Mouse (Mus musculus) liver, embryonic 14.5 days (tissue): ENCODE data around the gene Utp15. TPM values are rescaled to one million over a fixed set of nuclear protein-coding genes. Genes with fewer than 3 reads are reported as not detected.
A peak's percentile ranks its signal among the peaks of the same experiment; 100 is the strongest.

Source experiments
- ATAC-seq: fragments of 200-750 bp; cut with Nextera tagmentation; 2 replicates; pipeline ENCODE4 v1.8.0; 2017; ENCODE audit warnings: moderate number of reproducible peaks, mild to moderate bottlenecking, moderate library complexity; ENCODE audit not compliant: insufficient read depth
- DNase-seq, 3 experiments: peaks; one replicate each; pipeline ENCODE4 v3.0.0-alpha.2; 2012 to 2013; ENCODE audit warnings: low read depth in 3 of 3, low spot score in 3 of 3
- H3K27ac ChIP-seq: fragments of 300-500 bp; sonication (generic); 2 replicates; pipeline ENCODE4 v1.5.1; 2014; ENCODE audit warnings: moderate library complexity, mild to moderate bottlenecking, control low read depth, inconsistent platforms
- H3K27me3 ChIP-seq: fragments of 300-500 bp; sonication (generic); 2 replicates; pipeline ENCODE4 v1.6.1; 2014; ENCODE audit warnings: mild to moderate bottlenecking, low read length, moderate library complexity; ENCODE audit not compliant: control insufficient read depth, insufficient read depth
- H3K36me3 ChIP-seq: fragments of 300-500 bp; sonication (generic); replicated peaks from 2 replicates; pipeline ENCODE4 v1.6.1; 2014; ENCODE audit warnings: low read depth; ENCODE audit not compliant: control insufficient read depth, insufficient read depth
- H3K4me1 ChIP-seq, 2 experiments: fragments of 200-500 bp in 1 of 2; fragments of 300-500 bp in 1 of 2; sonication (generic) in 1 of 2; replicated peaks; 2 replicates each; pipeline ENCODE4 v1.6.1; 2012 to 2014; ENCODE audit warnings: antibody characterized with exemption in 1 of 2, inconsistent platforms in 1 of 2, low read length in 1 of 2; ENCODE audit not compliant: control insufficient read depth in 2 of 2, insufficient read depth in 2 of 2
- H3K4me2 ChIP-seq: fragments of 300-500 bp; sonication (generic); 2 replicates; pipeline ENCODE4 v1.6.1; 2014; ENCODE audit warnings: low read depth, mild to moderate bottlenecking, control low read depth, moderate library complexity
- H3K4me3 ChIP-seq, 2 experiments: fragments of 200-500 bp in 1 of 2; fragments of 300-500 bp in 1 of 2; sonication (generic) in 1 of 2; 2 replicates each; pipeline ENCODE4 v1.5.1; 2012 to 2014; ENCODE audit warnings: low read depth in 2 of 2, low read length in 2 of 2, mild to moderate bottlenecking in 2 of 2, control low read depth in 1 of 2, inconsistent platforms in 1 of 2, moderate library complexity in 1 of 2; ENCODE audit not compliant: insufficient read depth in 1 of 2
- H3K9ac ChIP-seq: fragments of 300-500 bp; sonication (generic); replicated peaks from 2 replicates; pipeline ENCODE4 v1.6.1; 2014; ENCODE audit warnings: mild to moderate bottlenecking, control low read depth, moderate library complexity
- H3K9me3 ChIP-seq: fragments of 300-500 bp; sonication (generic); 2 replicates; pipeline ENCODE4 v1.6.1; 2016; ENCODE audit warnings: low read length, mixed read lengths; ENCODE audit not compliant: control insufficient read depth
- CTCF ChIP-seq: IDR thresholded peaks from 2 replicates; pipeline ENCODE4 v1.5.1; 2016; ENCODE audit warnings: antibody characterized with exemption, low read depth, control low read depth
- EP300 ChIP-seq: IDR thresholded peaks from 2 replicates; pipeline ENCODE4 v1.6.1; 2016; ENCODE audit warnings: antibody characterized with exemption, low read depth
- WGBS: fragments of 180-500 bp; shearing (Covaris S2); extraction: QIAGEN DNeasy Blood & Tissue Kit; methylation state at CpG from one replicate; pipeline ENCODE4 v1.1.7; 2014; ENCODE audit not compliant: insufficient replicate concordance; 5-methylcytosine and 5-hydroxymethylcytosine counted together
- polyA plus RNA-seq, 2 experiments: library from polyadenylated mRNA; depleted of rRNA in 1 of 2; stranded (reverse) in 1 of 2; unstranded in 1 of 2; fragments of >200 nt; fragmentation: Nextera tagmentation in 1 of 2; extraction: Ambion mirVana in 1 of 2; gene quantifications; 2 replicates each; pipeline versions ENCODE4 v1.2.1 to v1.2.3; 2012 to 2014

The Utp15 gene
- polyA plus RNA-seq, 2 experiments = 6.1 to 11.8 TPM

DNA sequence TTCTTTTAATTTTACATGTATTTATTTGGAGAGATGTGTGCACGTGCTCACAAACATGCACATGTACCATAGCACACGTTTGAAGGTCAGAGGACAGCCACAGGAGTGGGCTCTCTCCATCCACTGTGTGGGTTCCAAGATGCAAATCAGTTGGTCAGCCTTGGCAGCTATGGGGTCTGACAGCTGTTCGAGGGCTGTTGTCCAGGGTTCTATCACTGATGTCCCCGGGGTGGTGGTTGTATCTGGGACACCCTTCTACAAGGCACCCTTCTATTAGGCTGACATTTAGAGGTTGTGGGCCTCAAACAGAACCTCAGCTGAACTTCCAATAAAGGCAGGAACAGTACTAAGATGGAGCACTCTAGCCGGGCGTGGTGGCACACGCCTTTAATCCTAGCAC is 13.4 kb upstream of the Utp15 start:
- TF ChIP-seq CTCF = no peak
- no peak for TF ChIP-seq EP300
- DNase-seq (no peak), ATAC-seq (no peak)
- Histone ChIP-seq H3K9ac (no peak overlapping the region), H3K27ac (no peak overlapping the region), H3K4me3 (no peak overlapping the region), H3K27me3 (no peaks in the 10 kb centered on the region), H3K4me2 (no peak overlapping the region), H3K36me3 (peaks cover 7% of the 10 kb centered on the region; the same call in 1 of the 2 replicates), H3K4me1 (peaks cover 0 to 8% of the 10 kb centered on the region in 2 experiments; a peak in 2 of 4 replicates), H3K9me3 (no peaks in the 10 kb centered on the region)
- WGBS = 64% methylated on average over 7 of the region's 7 CpGs

DNA sequence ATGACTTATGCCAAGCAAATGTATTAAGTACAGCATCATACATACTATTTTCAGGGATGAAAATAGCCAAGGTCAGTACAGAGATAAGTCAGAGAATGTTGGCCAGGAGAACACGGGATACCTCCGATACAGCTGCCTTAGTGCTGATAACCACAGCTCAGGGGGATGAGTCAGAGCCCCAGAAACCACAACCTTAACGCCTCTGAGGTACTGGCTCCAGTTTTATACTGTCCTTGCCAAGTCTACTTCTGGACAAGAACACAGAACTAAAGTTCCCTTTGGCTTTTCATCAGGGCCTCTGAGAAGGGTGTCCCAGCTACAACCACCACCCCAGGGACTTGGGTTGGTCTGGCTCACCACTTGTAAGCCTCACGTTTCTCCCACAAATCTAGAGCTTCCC is 12.8 kb upstream of the Utp15 start:
- DNase-seq (no peak), ATAC-seq (peak; percentile 69; the same call in 1 of the 2 replicates)
- Histone ChIP-seq H3K27me3 (no peaks in the 10 kb centered on the region), H3K27ac (no peak overlapping the region), H3K9ac (no peak overlapping the region), H3K36me3 (peaks cover 7% of the 10 kb centered on the region; the same call in 1 of the 2 replicates), H3K4me3 (no peak overlapping the region), H3K4me2 (no peak overlapping the region), H3K4me1 (peaks cover 0 to 8% of the 10 kb centered on the region in 2 experiments; a peak in 2 of 4 replicates), H3K9me3 (no peaks in the 10 kb centered on the region)
- TF ChIP-seq EP300 (peak; percentile 51), CTCF (no peak)
- WGBS = 15% methylated on average over 4 of the region's 4 CpGs

DNA sequence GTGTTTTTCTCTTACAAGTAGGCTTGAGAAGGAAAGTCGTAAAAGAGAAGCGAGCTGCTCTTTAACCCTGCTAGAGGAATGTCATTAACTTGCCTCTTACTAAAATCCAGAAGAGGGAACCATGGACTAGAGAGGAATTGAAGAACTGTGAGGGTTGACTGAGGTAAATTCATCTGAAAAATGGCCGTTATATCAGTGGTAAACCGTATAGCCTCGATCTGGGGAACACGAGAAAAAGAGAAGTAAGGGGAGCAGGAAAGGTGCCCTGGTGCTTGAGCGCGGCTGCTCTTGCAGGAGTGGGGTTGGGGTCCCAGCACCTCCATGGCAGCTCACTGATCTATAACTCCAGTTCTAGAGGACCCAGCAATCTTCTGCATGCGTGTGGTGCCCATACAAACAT is 11.2 kb upstream of the Utp15 start:
- 76% methylated on average over 9 of the region's 9 CpGs for WGBS
- no peak overlapping the region for H3K4me3 ChIP-seq
- no peak overlapping the region for H3K4me2 ChIP-seq
- no peaks in the 10 kb centered on the region for H3K27me3 ChIP-seq
- H3K9me3 ChIP-seq = no peaks in the 10 kb centered on the region
- no peak overlapping the region for H3K9ac ChIP-seq
- TF ChIP-seq CTCF (no peak), EP300 (no peak)
- peaks cover 0 to 8% of the 10 kb centered on the region in 2 experiments; a peak in 2 of 4 replicates for H3K4me1 ChIP-seq
- H3K36me3 ChIP-seq = peaks cover 7% of the 10 kb centered on the region; the same call in 1 of the 2 replicates
- DNase-seq (no peak), ATAC-seq (no peak)
- no peak overlapping the region for H3K27ac ChIP-seq

DNA sequence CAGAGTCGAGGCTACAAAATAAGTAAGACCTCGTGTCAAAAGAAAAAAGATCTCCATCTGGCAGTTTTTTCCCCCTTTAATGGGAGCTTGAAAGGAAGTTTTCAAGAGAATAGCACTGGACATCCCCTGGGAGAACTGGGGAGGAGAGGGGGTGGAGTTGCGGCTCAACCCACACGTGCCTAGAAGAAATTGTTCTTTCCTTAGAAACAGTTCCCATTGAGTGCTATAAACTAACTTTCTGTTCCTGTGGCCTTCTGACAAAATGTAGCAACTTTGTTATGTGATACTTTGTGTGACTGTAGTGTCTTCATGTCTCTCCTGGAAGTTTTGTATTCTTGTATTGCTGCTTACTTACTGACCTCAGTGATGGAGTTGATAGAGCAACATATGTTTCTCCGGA is 1.3 kb upstream of the Utp15 start:
- Histone ChIP-seq H3K4me3 (peak overlapping the region; percentile 73 to 90; a peak in 3 of 4 replicates), H3K27ac (no peak overlapping the region), H3K4me1 (peaks cover 10 to 19% of the 10 kb centered on the region in 2 experiments), H3K4me2 (peak overlapping the region; percentile 94), H3K9me3 (no peaks in the 10 kb centered on the region), H3K27me3 (no peaks in the 10 kb centered on the region), H3K36me3 (peaks cover 6% of the 10 kb centered on the region), H3K9ac (peak overlapping the region; percentile 75)
- WGBS = 17% methylated on average over 5 of the region's 5 CpGs
- ATAC-seq = no peak
- no peak for DNase-seq
- TF ChIP-seq EP300 (no peak), CTCF (no peak)

DNA sequence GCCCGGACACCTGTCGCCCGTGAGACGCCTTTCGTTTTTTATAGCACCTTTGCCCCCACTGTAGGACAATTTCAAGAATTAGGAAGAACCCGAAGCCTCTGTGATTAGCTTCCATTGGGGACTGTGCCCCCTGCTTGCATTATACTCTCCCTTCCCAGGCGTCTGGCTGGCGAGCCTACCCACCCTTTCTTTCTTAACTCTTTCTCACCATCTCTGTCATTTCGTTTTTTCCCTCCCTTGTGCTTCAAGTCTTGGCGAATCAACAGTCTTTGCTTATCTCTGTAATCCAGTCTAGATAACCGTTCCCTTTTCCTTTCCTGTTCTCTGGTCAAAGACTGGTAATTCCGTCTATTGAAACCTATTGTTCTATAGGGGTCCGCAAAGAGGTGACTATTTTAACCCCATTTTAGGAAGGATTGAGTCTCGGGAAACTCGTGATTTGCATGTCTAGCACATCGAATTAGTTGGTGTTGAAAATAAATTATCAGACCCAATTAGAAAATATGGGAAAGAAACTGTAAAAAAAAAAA is 682 bp upstream of the Utp15 start:
- DNase-seq = peak in 2 of 3 experiments; percentile 32 to 35
- Histone ChIP-seq H3K27ac (peak overlapping the region; percentile 67), H3K36me3 (peaks cover 10% of the 10 kb centered on the region), H3K4me2 (peak overlapping the region; percentile 94), H3K9ac (peak overlapping the region; percentile 75), H3K27me3 (no peaks in the 10 kb centered on the region), H3K4me1 (peaks cover 10 to 19% of the 10 kb centered on the region in 2 experiments), H3K4me3 (peak overlapping the region; percentile 73 to 90), H3K9me3 (no peaks in the 10 kb centered on the region)
- WGBS = under 1% methylated on average over 16 of the region's 16 CpGs
- peak; percentile 21; the same call in 1 of the 2 replicates for ATAC-seq
- no peak for TF ChIP-seq CTCF
- 0 out of 2 replicates have a peak, but pooled peaks have one; percentile 9 for TF ChIP-seq EP300
